Mouse (Mus musculus) midbrain, embryonic 10.5 days (tissue): ENCODE measurements at regions not wholly inside any gene's neighbourhood (a gene's known extent, or its start where the extent isn't known, plus 50 kb on each side); places are given as distances from the start of the nearest gene placed in this dataset.
A peak's percentile ranks its signal among the peaks of the same experiment; 100 is the strongest.

Experiments
- DNase-seq: peaks from one replicate; pipeline ENCODE4 v3.0.0-alpha.2; 2017; ENCODE audit warnings: low spot score
- H3K27ac ChIP-seq: fragments of 300-500 bp; sonication (generic); replicated peaks from 2 replicates; pipeline ENCODE4 v1.5.1; 2016; ENCODE audit warnings: mild to moderate bottlenecking
- H3K27me3 ChIP-seq: fragments of 300-500 bp; sonication (generic); 2 replicates; pipeline ENCODE4 v1.6.1; 2016; ENCODE audit warnings: low read depth, mild to moderate bottlenecking; ENCODE audit not compliant: poor library complexity, severe bottlenecking
- H3K36me3 ChIP-seq: fragments of 300-500 bp; sonication (generic); 2 replicates; pipeline ENCODE4 v1.6.1; 2016; ENCODE audit warnings: mild to moderate bottlenecking, moderate library complexity
- H3K4me1 ChIP-seq: fragments of 300-500 bp; sonication (generic); 2 replicates; pipeline ENCODE4 v1.6.1; 2016
- H3K4me3 ChIP-seq: fragments of 300-500 bp; sonication (generic); 2 replicates; pipeline ENCODE4 v1.5.1; 2016; ENCODE audit warnings: mild to moderate bottlenecking, moderate library complexity
- H3K9me3 ChIP-seq: fragments of 300-500 bp; sonication (generic); replicated peaks from 2 replicates; pipeline ENCODE4 v1.6.1; 2016; ENCODE audit warnings: mild to moderate bottlenecking
- WGBS: fragments of 180-500 bp; shearing (Covaris S2); methylation state at CpG from one replicate; pipeline ENCODE4 v1.1.7; 2016; 5-methylcytosine and 5-hydroxymethylcytosine counted together

GRCm38 (mm10) chr10:46016295-46016694 is 438.7 kb downstream of the Hace1 start:
- H3K4me3 ChIP-seq: no peak overlapping the region
- no peaks in the 10 kb centered on the region for H3K9me3 ChIP-seq
- DNase-seq: no peak
- H3K36me3 ChIP-seq: no peaks in the 10 kb centered on the region
- no peak overlapping the region for H3K27ac ChIP-seq
- no peaks in the 10 kb centered on the region; the same call in 1 of the 2 replicates for H3K27me3 ChIP-seq
- 81% methylated on average over 5 of the region's 5 CpGs for WGBS
- H3K4me1 ChIP-seq: no peaks in the 10 kb centered on the region

GRCm38 (mm10) chr10:46045474-46046093 is 468.0 kb downstream of the Hace1 start:
- DNase-seq: no peak
- Histone ChIP-seq H3K4me3 (no peak overlapping the region), H3K27me3 (no peaks in the 10 kb centered on the region), H3K9me3 (no peaks in the 10 kb centered on the region), H3K36me3 (no peaks in the 10 kb centered on the region), H3K4me1 (peaks cover 17% of the 10 kb centered on the region), H3K27ac (no peak overlapping the region)
- whole genome bisulfite sequencing: 50% methylated on average over 6 of the region's 6 CpGs

- Histone ChIP-seq H3K27me3 (no peaks in the 10 kb centered on the region), H3K4me1 (peaks cover 17% of the 10 kb centered on the region), H3K36me3 (no peaks in the 10 kb centered on the region), H3K9me3 (no peaks in the 10 kb centered on the region), H3K4me3 (no peak overlapping the region), H3K27ac (no peak overlapping the region)
- DNase-seq: no peak
Observed at GRCm38 (mm10) chr10:46046094-46046749, 468.6 kb downstream of the Hace1 start.

GRCm38 (mm10) chr10:46046890-46047414 is 469.3 kb downstream of the Hace1 start:
- Histone ChIP-seq H3K27ac (no peak overlapping the region), H3K9me3 (no peaks in the 10 kb centered on the region), H3K27me3 (no peaks in the 10 kb centered on the region), H3K36me3 (no peaks in the 10 kb centered on the region), H3K4me3 (no peak overlapping the region), H3K4me1 (peaks cover 17% of the 10 kb centered on the region)
- WGBS: 90% methylated on average over 8 of the region's 8 CpGs
- DNase-seq: no peak

DNA sequence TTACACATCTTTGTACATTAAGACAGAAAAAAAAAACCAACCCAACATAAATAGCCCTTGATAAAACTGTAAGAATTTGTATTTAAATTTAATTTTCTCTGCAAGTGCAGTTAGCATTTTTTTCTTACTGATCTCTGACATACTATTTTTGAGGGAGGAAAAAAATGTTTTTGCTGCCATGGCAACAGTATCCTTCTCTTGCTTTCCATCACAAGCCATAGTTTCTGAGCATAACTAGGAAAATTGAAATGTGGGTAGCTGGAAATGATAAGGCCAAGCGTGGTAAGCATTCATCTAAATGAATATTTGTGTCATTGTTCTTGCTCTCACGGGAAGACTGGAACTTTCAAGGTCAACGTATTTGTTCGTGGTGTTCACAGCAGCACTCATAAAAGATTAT is 470.0 kb downstream of the Hace1 start:
- no peak overlapping the region for H3K27ac ChIP-seq
- H3K9me3 ChIP-seq: no peaks in the 10 kb centered on the region
- 83% methylated on average over 4 of the region's 4 CpGs for WGBS
- no peak for DNase-seq
- no peaks in the 10 kb centered on the region for H3K27me3 ChIP-seq
- H3K4me1 ChIP-seq: peaks cover 17% of the 10 kb centered on the region
- H3K4me3 ChIP-seq: no peak overlapping the region
- H3K36me3 ChIP-seq: no peaks in the 10 kb centered on the region

DNA sequence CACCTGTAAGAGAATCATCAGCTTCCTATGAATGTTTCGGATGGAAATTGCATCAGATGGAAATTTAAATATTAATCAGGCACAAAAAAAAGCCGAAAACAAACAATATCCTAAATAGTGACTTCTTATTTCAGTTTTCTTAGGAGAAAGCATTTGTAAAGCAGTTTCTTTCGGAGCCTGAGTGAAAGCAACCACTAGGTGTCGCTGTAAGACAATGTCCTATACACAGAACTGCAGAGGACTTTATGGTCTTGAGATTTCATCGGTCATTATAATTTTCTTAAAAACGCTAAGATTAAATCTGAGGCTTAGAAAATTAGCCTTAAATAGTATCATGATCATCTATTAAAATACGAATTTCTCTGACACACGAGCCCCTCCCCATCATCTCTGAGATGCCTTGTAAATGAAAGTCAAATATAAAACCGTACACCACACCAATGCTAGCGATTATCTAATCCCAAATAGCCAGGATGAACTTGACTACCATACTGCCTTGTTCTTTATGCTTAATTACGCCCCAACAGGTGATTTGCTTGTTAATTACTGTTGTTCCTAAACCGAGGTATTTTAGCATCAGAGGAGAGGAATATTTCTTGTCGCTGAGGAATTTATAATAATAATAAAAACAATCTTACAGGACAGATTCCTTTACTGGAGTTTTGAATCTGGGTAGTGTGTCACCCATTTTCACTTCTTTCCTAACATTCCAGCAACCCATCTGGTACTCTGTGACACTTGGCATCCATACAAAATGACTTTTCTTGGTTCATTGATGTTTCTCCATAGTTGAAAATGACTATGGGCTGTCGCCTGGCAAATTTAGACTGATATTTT is 480.0 kb downstream of the Hace1 start:
- H3K27me3 ChIP-seq: no peaks in the 10 kb centered on the region
- H3K36me3 ChIP-seq: no peaks in the 10 kb centered on the region
- 40% methylated on average over 14 of the region's 14 CpGs for WGBS
- no peak overlapping the region for H3K4me3 ChIP-seq
- no peaks in the 10 kb centered on the region for H3K4me1 ChIP-seq
- DNase-seq: peak; percentile 47
- H3K9me3 ChIP-seq: no peaks in the 10 kb centered on the region
- H3K27ac ChIP-seq: no peak overlapping the region

DNA sequence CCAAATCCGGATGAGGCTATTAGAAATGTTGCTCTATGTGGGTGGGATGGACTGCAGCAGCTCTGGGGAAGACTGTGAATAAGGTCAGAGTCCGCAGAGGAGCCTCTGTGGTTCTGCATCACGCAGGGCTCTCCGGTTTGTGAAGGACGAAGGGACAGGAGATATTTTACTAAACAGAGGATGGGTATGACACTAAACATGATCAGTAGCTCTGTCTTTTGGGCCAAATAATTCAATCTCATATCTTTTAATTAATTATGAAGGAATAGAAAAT is 480.5 kb downstream of the Hace1 start:
- DNase-seq: no peak
- no peaks in the 10 kb centered on the region for H3K4me1 ChIP-seq
- no peak overlapping the region for H3K27ac ChIP-seq
- WGBS: 87% methylated on average over 5 of the region's 5 CpGs
- H3K4me3 ChIP-seq: no peak overlapping the region
- no peaks in the 10 kb centered on the region for H3K27me3 ChIP-seq
- H3K9me3 ChIP-seq: no peaks in the 10 kb centered on the region
- no peaks in the 10 kb centered on the region for H3K36me3 ChIP-seq

DNA sequence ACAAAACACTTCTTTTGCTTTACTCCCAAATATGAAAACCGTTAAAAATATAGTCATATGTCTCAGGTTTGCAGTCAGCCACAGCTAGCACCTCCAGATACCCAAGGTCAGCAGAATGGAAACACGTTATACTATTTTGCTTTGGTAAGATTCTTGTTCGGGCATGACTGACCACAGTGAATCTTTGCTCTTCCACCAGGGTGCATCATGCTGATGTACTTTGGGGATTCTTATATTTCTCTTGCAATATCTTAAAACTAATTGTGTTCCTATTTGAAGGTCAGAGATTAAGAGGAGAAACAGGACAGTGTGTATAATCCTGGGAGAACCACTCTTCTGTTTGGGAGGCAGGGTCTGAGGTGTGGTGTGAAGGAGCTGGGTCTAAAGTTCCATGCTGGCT is 481.7 kb downstream of the Hace1 start:
- H3K4me3 ChIP-seq: no peak overlapping the region
- no peak for DNase-seq
- no peaks in the 10 kb centered on the region for H3K4me1 ChIP-seq
- WGBS: 78% methylated on average over 3 of the region's 3 CpGs
- H3K27me3 ChIP-seq: no peaks in the 10 kb centered on the region
- no peaks in the 10 kb centered on the region for H3K9me3 ChIP-seq
- H3K27ac ChIP-seq: no peak overlapping the region
- no peaks in the 10 kb centered on the region for H3K36me3 ChIP-seq

- H3K4me1 ChIP-seq: no peaks in the 10 kb centered on the region
- H3K27me3 ChIP-seq: no peaks in the 10 kb centered on the region
- H3K4me3 ChIP-seq: no peak overlapping the region
- H3K36me3 ChIP-seq: no peaks in the 10 kb centered on the region
- no peaks in the 10 kb centered on the region for H3K9me3 ChIP-seq
- DNase-seq: no peak
- no peak overlapping the region for H3K27ac ChIP-seq
- 91% methylated on average over 4 of the region's 4 CpGs for WGBS
Observed at GRCm38 (mm10) chr10:46063831-46064230, 486.2 kb downstream of the Hace1 start.

DNA sequence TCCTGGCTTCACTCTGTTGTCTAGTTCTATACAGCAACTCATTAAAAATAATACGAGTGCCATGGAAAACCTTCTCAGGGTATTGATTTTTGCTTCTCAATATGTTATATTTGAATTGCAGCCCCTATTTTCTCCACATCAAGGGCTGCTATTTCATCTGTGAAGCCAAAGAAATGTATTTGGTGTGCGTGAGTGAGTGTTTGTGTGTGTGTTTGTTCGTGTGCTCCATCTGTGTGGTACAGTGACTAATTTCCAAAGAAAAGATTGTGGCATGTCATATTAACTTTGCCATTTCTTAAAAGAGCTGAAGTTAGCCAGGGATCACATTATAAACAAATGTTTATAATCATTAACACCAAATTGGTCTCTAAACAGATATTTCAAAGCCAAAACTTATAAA is 493.1 kb downstream of the Hace1 start:
- no peaks in the 10 kb centered on the region for H3K9me3 ChIP-seq
- H3K36me3 ChIP-seq: no peaks in the 10 kb centered on the region
- 0 out of 2 replicates have a peak overlapping the region, but pooled peaks have one; percentile 15 for H3K27ac ChIP-seq
- H3K4me3 ChIP-seq: no peak overlapping the region
- H3K4me1 ChIP-seq: peaks cover 34% of the 10 kb centered on the region
- no peaks in the 10 kb centered on the region for H3K27me3 ChIP-seq
- 88% methylated on average over 3 of the region's 3 CpGs for WGBS
- DNase-seq: no peak

DNA sequence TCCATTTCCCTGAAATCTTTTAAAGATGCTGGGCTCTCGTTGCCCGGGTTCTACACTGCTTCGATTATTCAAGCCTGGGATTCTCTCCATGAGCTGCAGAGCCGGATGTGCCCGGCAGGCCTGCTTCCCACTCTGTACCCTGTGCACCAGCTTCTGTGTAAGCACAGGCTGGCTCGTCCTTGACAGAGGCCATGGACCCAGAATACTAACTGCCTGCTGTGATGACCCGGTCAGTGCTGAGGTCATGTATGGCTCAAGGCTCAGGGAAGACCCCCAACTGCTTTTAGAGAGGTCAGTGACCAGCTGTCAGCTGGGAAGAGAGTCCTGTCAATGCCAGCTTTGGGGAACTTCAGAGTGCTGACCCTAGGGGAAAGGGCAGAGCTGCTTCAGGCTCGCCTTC is 493.6 kb downstream of the Hace1 start:
- peak; percentile 59 for DNase-seq
- 54% methylated on average over 8 of the region's 8 CpGs for WGBS
- H3K4me1 ChIP-seq: peaks cover 34% of the 10 kb centered on the region

DNA sequence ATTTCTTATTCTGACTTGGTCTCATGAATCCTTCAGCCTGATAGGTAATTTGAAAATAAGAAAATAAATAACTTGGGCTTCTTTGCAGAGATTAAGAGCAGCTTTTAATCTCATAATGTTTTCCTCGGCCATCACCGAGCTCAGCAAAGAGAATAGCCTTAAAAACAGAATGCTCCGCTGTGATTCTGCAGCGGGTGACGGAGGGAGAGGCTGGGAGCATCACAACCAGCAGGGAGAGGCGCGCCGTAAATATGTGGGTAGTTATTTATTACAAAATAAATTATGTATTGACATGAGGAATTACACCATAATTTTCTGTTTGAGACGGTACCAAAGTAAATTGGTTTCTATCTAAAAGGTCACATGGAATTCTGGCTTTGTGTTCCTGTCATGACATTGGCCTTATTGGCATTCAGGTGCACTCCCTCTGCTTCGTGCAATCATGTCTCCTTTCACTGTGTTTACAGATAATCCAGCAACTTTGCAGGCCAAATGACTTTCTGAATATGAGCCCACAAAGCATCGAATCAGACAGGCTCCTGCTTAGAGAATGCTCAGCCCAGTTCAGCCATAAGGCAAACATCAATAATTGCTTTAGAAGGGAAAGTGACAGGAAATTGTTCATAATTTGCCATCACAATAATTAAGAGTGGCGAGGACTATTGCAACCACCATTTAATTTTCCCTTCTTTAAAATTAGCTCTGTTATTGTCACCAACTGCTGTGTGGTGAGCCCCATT is 494.4 kb downstream of the Hace1 start:
- peak overlapping the region; percentile 69 for H3K27ac ChIP-seq

More for the DNA sequence above, 493.6 kb downstream of the Hace1 start:
- H3K9me3 ChIP-seq: no peaks in the 10 kb centered on the region
- H3K36me3 ChIP-seq: no peaks in the 10 kb centered on the region
- no peaks in the 10 kb centered on the region for H3K27me3 ChIP-seq
- no peak overlapping the region for H3K4me3 ChIP-seq
- H3K27ac ChIP-seq: peak overlapping the region; percentile 69

More for the DNA sequence above, 494.4 kb downstream of the Hace1 start:
- DNase-seq: no peak
- peaks cover 34% of the 10 kb centered on the region for H3K4me1 ChIP-seq
- no peaks in the 10 kb centered on the region for H3K27me3 ChIP-seq
- no peak overlapping the region for H3K4me3 ChIP-seq
- WGBS: 81% methylated on average over 12 of the region's 12 CpGs
- no peaks in the 10 kb centered on the region for H3K9me3 ChIP-seq
- H3K36me3 ChIP-seq: no peaks in the 10 kb centered on the region
